Mouse (Mus musculus) erythroblast, embryonic 14.5 days (primary cell): ENCODE results near the gene Klhdc10.

ENCODE experiments used
- GATA1 ChIP-seq: IDR thresholded peaks from 2 replicates; pipeline ENCODE4 v1.6.1; 2012; ENCODE audit warnings: low read length, inconsistent platforms, mixed read lengths
- TAL1 ChIP-seq: IDR thresholded peaks from 3 replicates; pipeline ENCODE4 v1.6.1; 2012; ENCODE audit warnings: low read length, inconsistent platforms, mixed read lengths

DNA sequence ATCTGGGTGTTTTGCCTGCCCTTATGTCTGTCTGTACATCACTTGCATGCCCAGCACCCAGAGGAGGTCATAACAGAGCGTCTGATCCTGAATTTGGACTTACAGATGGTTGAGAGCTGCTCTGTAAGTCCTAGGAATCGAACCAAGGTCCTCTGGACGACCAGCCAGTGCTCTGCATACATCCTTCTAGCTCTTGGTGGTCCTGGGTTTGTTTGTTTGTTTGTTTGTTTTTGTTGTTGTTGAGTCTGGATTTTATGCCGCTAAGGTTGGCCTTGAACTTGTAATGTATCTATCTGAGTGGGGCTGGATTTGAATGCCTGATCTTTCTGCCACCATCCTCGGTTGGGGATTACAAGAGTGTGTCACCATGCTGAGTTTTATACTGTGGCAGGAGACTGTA is 1.5 kb upstream of the Klhdc10 start:
- TF ChIP-seq TAL1 = no peak
- no peak for TF ChIP-seq GATA1
